Mouse (Mus musculus) ES-Bruce4 (cell line): ENCODE measurements around the gene Rhot2.

Source experiments
- CTCF ChIP-seq: IDR thresholded peaks from one replicate; pipeline ENCODE4 v1.8.1; 2011; ENCODE audit warnings: low read depth, low read length
- POLR2A ChIP-seq: IDR thresholded peaks from one replicate; pipeline ENCODE4 v1.8.1; 2011; ENCODE audit warnings: low read length; ENCODE audit not compliant: insufficient read depth

- TF ChIP-seq POLR2A (no peak), CTCF (no peak)
Observed at GRCm38 (mm10) chr17:25868601-25869191, 24.0 kb upstream of the Rhot2 start, which contains the start of gene Mcrip2.
